Mouse (Mus musculus): ENCODE data around the gene Esrra. TPM values are rescaled to one million over a fixed set of nuclear protein-coding genes. Genes with fewer than 3 reads are reported as not detected.

Esrra gene
- polyA plus RNA-seq, 2 experiments, result 5.1 to 20.3 TPM

- Histone ChIP-seq H3K9ac (ENCODE audit: low read depth, low read length, severe bottlenecking) (no peak overlapping the region), H3K9me3 (ENCODE audit: control insufficient read depth, low read length) (no peaks in the 10 kb centered on the region), H3K36me3 (ENCODE audit: control insufficient read depth, insufficient read depth, low read length) (no peaks in the 10 kb centered on the region), H3K27me3 (ENCODE audit: control insufficient read depth, insufficient read depth, low read length) (no peaks in the 10 kb centered on the region), H3K27ac (replicated peaks; ENCODE audit: low read depth, low read length) (no peak overlapping the region), H3K4me2 (replicated peaks; ENCODE audit: low read depth, low read length, severe bottlenecking) (no peak overlapping the region), H3K4me1 (ENCODE audit: control insufficient read depth, insufficient read depth, low read length) (no peaks in the 10 kb centered on the region), H3K4me3 (replicated peaks; ENCODE audit: low read length) (no peak overlapping the region)
- ATAC-seq (ENCODE audit: low FRiP score, low read depth) (no peak), DNase-seq (ENCODE audit: low spot score) (no peak)
- no peak for TF ChIP-seq POLR2A (IDR thresholded peaks at IDR 0.05; ENCODE audit: borderline replicate concordance, extremely low read depth, insufficient read depth, insufficient read length)
- 56% methylated on average over 4 of the region's 4 CpGs for WGBS
Observed at GRCm38 (mm10) chr19:6892512-6892911, 29.1 kb downstream of the Esrra start.

DNA sequence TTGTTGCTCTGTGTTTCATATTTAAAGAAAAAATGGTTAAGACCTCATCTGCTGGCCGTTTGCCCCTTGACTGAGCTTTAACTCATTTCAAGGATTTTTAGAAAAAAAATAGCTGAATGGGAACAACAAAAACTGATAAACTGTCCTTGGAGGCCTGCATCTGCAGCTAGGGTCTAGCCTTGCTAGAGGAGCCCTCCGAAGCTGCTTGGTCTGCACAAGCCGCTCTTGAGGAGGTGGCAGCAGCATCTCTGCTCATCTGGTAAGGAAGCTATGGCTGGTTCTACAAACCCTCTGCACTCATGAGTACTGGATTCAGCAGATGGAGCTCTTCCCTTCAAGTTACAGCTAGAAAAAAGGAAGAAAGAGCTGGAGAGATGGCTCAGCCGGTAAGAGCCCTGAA, 43.6 kb downstream of the Esrra start:
- H3K4me1 ChIP-seq (ENCODE audit: control insufficient read depth, insufficient read depth, low read length), result no peaks in the 10 kb centered on the region
- H3K4me3 ChIP-seq (replicated peaks; ENCODE audit: low read length), result no peak overlapping the region
- H3K36me3 ChIP-seq (ENCODE audit: control insufficient read depth, insufficient read depth, low read length), result no peaks in the 10 kb centered on the region
- no peak overlapping the region for H3K4me2 ChIP-seq (replicated peaks; ENCODE audit: low read depth, low read length, severe bottlenecking)
- TF ChIP-seq POLR2A (IDR thresholded peaks at IDR 0.05; ENCODE audit: borderline replicate concordance, extremely low read depth, insufficient read depth, insufficient read length), result no peak
- DNase-seq (ENCODE audit: low spot score), result no peak
- no peak for ATAC-seq (ENCODE audit: low FRiP score, low read depth)
- 86% methylated on average over 4 of the region's 4 CpGs for WGBS
- H3K27ac ChIP-seq (replicated peaks; ENCODE audit: low read depth, low read length), result no peak overlapping the region
- H3K9ac ChIP-seq (ENCODE audit: low read depth, low read length, severe bottlenecking), result no peak overlapping the region
- peaks cover 4% of the 10 kb centered on the region; the same call in 1 of the 2 replicates for H3K9me3 ChIP-seq (ENCODE audit: control insufficient read depth, low read length)
- H3K27me3 ChIP-seq (ENCODE audit: control insufficient read depth, insufficient read depth, low read length), result no peaks in the 10 kb centered on the region

DNA sequence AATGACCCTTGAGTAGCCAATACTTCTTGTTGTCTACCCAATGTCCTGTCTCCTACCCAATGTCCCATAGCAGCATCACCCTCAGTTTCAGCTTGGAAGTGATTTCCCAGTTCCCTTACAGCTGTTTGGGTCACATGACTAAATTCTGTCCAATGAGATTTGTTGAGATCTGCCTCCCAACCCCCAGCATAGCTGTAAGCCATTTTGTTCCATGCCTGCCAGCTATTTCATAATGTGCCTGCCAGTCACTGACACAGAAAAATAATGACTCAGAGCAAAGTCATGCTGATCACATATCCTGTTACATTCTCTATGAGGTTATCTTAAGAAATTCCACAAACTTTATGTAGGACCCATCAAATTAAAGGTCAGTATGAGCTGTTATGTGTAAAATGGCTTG, 44.8 kb downstream of the Esrra start:
- Histone ChIP-seq H3K36me3 (ENCODE audit: control insufficient read depth, insufficient read depth, low read length) (no peaks in the 10 kb centered on the region), H3K9ac (ENCODE audit: low read depth, low read length, severe bottlenecking) (no peak overlapping the region), H3K27ac (replicated peaks; ENCODE audit: low read depth, low read length) (no peak overlapping the region), H3K4me1 (ENCODE audit: control insufficient read depth, insufficient read depth, low read length) (no peaks in the 10 kb centered on the region), H3K9me3 (ENCODE audit: control insufficient read depth, low read length) (peaks cover 4% of the 10 kb centered on the region; the same call in 1 of the 2 replicates), H3K27me3 (ENCODE audit: control insufficient read depth, insufficient read depth, low read length) (no peaks in the 10 kb centered on the region), H3K4me3 (replicated peaks; ENCODE audit: low read length) (no peak overlapping the region), H3K4me2 (replicated peaks; ENCODE audit: low read depth, low read length, severe bottlenecking) (no peak overlapping the region)
- no peak for TF ChIP-seq POLR2A (IDR thresholded peaks at IDR 0.05; ENCODE audit: borderline replicate concordance, extremely low read depth, insufficient read depth, insufficient read length)
- ATAC-seq (ENCODE audit: low FRiP score, low read depth) (no peak), DNase-seq (ENCODE audit: low spot score) (no peak)

GRCm38 (mm10) chr19:6875834-6876233, 45.8 kb downstream of the Esrra start:
- ATAC-seq (ENCODE audit: low FRiP score, low read depth) (no peak), DNase-seq (ENCODE audit: low spot score) (no peak)
- Histone ChIP-seq H3K4me2 (replicated peaks; ENCODE audit: low read depth, low read length, severe bottlenecking) (no peak overlapping the region), H3K27me3 (ENCODE audit: control insufficient read depth, insufficient read depth, low read length) (no peaks in the 10 kb centered on the region), H3K27ac (replicated peaks; ENCODE audit: low read depth, low read length) (no peak overlapping the region), H3K4me3 (replicated peaks; ENCODE audit: low read length) (no peak overlapping the region), H3K9ac (ENCODE audit: low read depth, low read length, severe bottlenecking) (no peak overlapping the region), H3K4me1 (ENCODE audit: control insufficient read depth, insufficient read depth, low read length) (no peaks in the 10 kb centered on the region), H3K36me3 (ENCODE audit: control insufficient read depth, insufficient read depth, low read length) (no peaks in the 10 kb centered on the region), H3K9me3 (ENCODE audit: control insufficient read depth, low read length) (peaks cover 4% of the 10 kb centered on the region; the same call in 1 of the 2 replicates)
- TF ChIP-seq POLR2A (IDR thresholded peaks at IDR 0.05; ENCODE audit: borderline replicate concordance, extremely low read depth, insufficient read depth, insufficient read length), result no peak
- WGBS, result 84% methylated on average over 6 of the region's 6 CpGs

- Histone ChIP-seq H3K9ac (ENCODE audit: low read depth, low read length, severe bottlenecking) (no peak overlapping the region), H3K27me3 (ENCODE audit: control insufficient read depth, insufficient read depth, low read length) (no peaks in the 10 kb centered on the region), H3K4me2 (replicated peaks; ENCODE audit: low read depth, low read length, severe bottlenecking) (no peak overlapping the region), H3K27ac (replicated peaks; ENCODE audit: low read depth, low read length) (no peak overlapping the region), H3K36me3 (ENCODE audit: control insufficient read depth, insufficient read depth, low read length) (no peaks in the 10 kb centered on the region), H3K4me1 (ENCODE audit: control insufficient read depth, insufficient read depth, low read length) (no peaks in the 10 kb centered on the region), H3K4me3 (replicated peaks; ENCODE audit: low read length) (no peak overlapping the region), H3K9me3 (ENCODE audit: control insufficient read depth, low read length) (no peaks in the 10 kb centered on the region)
- WGBS, result 71% methylated on average over 1 of the region's 1 CpGs
- no peak for DNase-seq (ENCODE audit: low spot score)
- no peak for TF ChIP-seq POLR2A (IDR thresholded peaks at IDR 0.05; ENCODE audit: borderline replicate concordance, extremely low read depth, insufficient read depth, insufficient read length)
- ATAC-seq (ENCODE audit: low FRiP score, low read depth), result no peak
Observed at GRCm38 (mm10) chr19:6874257-6874656, 47.4 kb downstream of the Esrra start.

DNA sequence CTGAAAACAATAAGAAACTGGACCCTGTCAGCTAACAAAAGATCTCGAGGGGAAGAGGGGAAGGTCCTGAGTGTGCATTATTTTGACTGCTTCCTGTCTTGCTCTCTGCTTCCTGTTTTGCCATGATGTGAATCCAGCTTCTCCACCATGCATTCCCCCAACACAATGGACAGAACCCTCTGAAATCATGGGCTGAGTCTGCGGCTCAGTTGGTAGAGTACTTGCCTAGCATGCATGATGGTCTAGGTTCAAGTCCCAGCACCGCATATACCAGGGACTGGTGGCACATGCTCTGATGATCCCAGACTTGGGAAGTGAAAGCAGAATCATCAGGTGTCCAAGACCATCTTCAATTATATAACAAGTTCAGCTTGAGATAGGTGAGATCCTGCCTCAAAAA, 48.9 kb downstream of the Esrra start:
- H3K27ac ChIP-seq (replicated peaks; ENCODE audit: low read depth, low read length), result no peak overlapping the region
- WGBS, result 78% methylated on average over 3 of the region's 3 CpGs

More for the DNA sequence above, 48.9 kb downstream of the Esrra start:
- Histone ChIP-seq H3K9me3 (ENCODE audit: control insufficient read depth, low read length) (no peaks in the 10 kb centered on the region), H3K36me3 (ENCODE audit: control insufficient read depth, insufficient read depth, low read length) (no peaks in the 10 kb centered on the region), H3K4me2 (replicated peaks; ENCODE audit: low read depth, low read length, severe bottlenecking) (no peak overlapping the region), H3K9ac (ENCODE audit: low read depth, low read length, severe bottlenecking) (no peak overlapping the region), H3K27me3 (ENCODE audit: control insufficient read depth, insufficient read depth, low read length) (no peaks in the 10 kb centered on the region), H3K4me1 (ENCODE audit: control insufficient read depth, insufficient read depth, low read length) (no peaks in the 10 kb centered on the region), H3K4me3 (replicated peaks; ENCODE audit: low read length) (no peak overlapping the region)
- no peak for DNase-seq (ENCODE audit: low spot score)
- ATAC-seq (ENCODE audit: low FRiP score, low read depth), result no peak
- TF ChIP-seq POLR2A (IDR thresholded peaks at IDR 0.05; ENCODE audit: borderline replicate concordance, extremely low read depth, insufficient read depth, insufficient read length), result no peak
